Mouse (Mus musculus): Measurements from ENCODE around the gene Ecsit.

- TF ChIP-seq POLR2A (IDR thresholded peaks at IDR 0.05; ENCODE audit: control insufficient read depth, low read depth, low read length) = no peak
- TF ChIP-seq CTCF (IDR thresholded peaks at IDR 0.05; ENCODE audit: control insufficient read depth, insufficient read depth, insufficient replicate concordance, low read depth, low read length) = peak; percentile 64; the same call in 1 of the 2 replicates
Observed at GRCm38 (mm10) chr9:22066433-22066832, 18.8 kb downstream of the Ecsit start.

All from testis, adult 2 months (tissue).